Mouse (Mus musculus) cortical plate, adult 2 months (tissue): ENCODE results near the gene Dennd4b.
A peak's percentile ranks its signal among the peaks of the same experiment; 100 is the strongest.

Source experiments
- CTCF ChIP-seq: fragments of 200-500 bp; IDR thresholded peaks from 2 replicates; pipeline ENCODE4 v1.5.1; 2011; ENCODE audit warnings: mild to moderate bottlenecking, control low read depth, low read length; ENCODE audit not compliant: insufficient read depth; ENCODE audit errors: extremely low read depth
- POLR2A ChIP-seq: fragments of 200-500 bp; IDR thresholded peaks from 2 replicates; pipeline ENCODE4 v1.6.1; 2011; ENCODE audit warnings: mild to moderate bottlenecking, low read length, control low read depth; ENCODE audit not compliant: insufficient read depth; ENCODE audit errors: extremely low read depth

DNA sequence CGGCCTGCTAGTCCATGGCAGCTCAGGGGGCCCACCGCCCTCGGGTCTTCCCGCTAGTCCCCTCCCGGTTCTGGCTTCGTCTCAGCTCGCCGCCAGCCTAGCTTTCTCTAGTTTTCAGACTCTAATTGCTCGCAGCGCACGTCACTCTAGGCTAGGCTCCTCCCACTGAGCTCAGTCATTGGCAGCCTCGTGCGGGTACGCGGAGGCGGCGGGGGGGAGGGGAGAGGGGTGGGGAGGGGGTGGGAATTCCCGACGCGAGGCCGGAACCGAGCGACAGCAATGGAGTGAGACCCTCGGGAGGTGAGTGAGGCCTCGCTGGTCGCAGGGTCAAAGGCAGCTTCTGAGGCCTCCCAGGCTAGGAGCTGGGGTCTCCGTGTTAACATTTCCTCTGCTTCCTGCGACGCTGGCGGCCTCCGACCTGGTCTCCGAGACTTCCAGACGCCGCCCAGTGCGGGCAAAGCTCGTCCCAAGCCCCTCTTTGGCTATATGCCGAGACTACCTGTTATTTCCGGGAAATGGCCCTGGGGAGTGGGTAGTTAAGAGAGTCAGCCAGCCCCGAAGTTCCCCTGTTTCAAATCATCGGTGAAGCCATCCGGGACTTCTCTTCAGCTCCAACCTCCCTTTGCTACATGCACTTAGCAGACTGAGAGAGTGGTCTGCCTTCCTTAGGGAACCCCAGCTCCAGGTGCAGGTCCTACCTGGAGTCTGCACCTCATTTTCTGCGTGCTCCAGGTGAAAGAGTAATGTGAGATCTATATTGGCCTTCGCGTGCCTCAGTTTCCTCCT, 16.8 kb upstream of the Dennd4b start, which contains the start of gene Slc39a1:
- TF ChIP-seq POLR2A (peak; percentile 78; the same call in 1 of the 2 replicates), CTCF (no peak)
